Mouse (Mus musculus): ENCODE results near the gene Fh1.

GRCm38 (mm10) chr1:175640435-175641150, 15.2 kb upstream of the Fh1 start:
- peak; percentile 85 for TF ChIP-seq MAX (IDR thresholded peaks at IDR 0.05; ENCODE audit: low read length)
- TF ChIP-seq SMC3 (IDR thresholded peaks at IDR 0.05; ENCODE audit: low read depth, low read length): no peak

All from CH12.LX (cell line).